Mouse (Mus musculus): ENCODE measurements at regions not wholly inside any gene's neighbourhood (a gene's known extent, or its start where the extent isn't known, plus 50 kb on each side); places are given as distances from the start of the nearest gene placed in this dataset.
"Not testable (repeated sequence)": the region's sequence is repeated elsewhere in the genome, so short reads cannot be mapped to it uniquely, and the experiment has no call there.

DNA sequence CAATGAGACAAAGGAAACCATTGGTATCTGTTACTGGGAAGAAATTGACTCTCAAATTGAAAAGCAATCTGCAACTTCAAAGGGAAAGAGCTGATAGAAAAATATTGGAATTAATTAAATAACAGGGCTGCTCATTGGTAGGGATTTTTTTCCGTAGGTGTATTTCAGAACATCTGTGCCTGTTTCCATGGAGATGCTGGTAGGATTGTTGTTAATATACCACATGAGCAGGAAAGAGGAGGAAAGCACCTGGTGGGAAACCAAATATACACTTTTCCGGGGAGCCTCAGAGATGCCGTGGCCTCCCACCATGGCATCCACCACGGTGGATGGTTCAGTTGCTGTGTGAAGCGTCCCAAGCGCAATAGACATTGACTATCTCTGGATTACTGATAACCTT, 428.0 kb upstream of the Sphkap start:
- DNase-seq (ENCODE audit: low read depth, low spot score) = no peak

- DNase-seq (ENCODE audit: low read depth, low spot score) = no peak
Observed at GRCm38 (mm10) chr1:83832946-83833345, 424.9 kb upstream of the Sphkap start.

GRCm38 (mm10) chr1:83831900-83832535, 424.0 kb upstream of the Sphkap start:
- DNase-seq (ENCODE audit: low read depth, low spot score) = no peak

GRCm38 (mm10) chr1:83830025-83830645, 422.1 kb upstream of the Sphkap start:
- no peak for DNase-seq (ENCODE audit: low read depth, low spot score)

DNA sequence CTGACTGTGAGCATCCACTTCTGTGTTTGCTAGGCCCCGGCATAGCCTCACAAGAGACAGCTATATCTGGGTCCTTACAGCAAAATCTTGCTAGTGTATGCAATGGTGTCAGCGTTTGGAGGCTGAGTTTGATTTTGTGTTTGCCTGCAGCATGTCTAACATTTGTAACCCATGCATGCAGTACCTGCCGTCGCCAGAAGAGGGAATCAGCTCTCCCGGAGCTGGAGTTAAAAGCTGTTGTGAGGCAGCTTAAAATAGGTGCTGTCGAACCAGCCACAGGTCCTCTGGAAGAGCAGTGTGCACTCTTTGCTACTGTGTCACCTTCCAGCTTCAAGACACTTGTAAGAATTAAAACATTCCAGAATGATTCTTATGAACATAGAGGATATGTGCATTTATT, 403.2 kb upstream of the Sphkap start:
- not testable (repeated sequence) for DNase-seq (ENCODE audit: low read depth, low spot score)

DNA sequence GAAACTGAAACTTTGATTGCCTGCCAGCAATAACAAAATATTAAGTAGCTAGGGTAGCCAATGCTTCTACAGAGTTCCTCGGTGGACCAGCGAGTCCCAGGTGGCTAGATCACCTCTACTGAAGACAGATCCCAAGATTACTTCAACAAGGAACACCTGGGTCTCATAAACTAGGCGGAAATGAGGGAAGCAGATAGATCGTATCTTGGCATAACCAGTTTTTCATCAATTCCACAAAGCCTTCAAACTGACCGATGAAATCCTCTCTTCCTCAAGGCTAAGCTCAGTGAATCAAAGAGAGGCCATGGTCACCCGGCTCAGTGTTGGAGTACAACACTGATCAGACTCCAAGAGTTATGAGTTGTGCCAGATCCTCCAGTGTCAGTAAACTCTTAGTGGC, 400.4 kb upstream of the Sphkap start:
- no peak for DNase-seq (ENCODE audit: low read depth, low spot score)

DNA sequence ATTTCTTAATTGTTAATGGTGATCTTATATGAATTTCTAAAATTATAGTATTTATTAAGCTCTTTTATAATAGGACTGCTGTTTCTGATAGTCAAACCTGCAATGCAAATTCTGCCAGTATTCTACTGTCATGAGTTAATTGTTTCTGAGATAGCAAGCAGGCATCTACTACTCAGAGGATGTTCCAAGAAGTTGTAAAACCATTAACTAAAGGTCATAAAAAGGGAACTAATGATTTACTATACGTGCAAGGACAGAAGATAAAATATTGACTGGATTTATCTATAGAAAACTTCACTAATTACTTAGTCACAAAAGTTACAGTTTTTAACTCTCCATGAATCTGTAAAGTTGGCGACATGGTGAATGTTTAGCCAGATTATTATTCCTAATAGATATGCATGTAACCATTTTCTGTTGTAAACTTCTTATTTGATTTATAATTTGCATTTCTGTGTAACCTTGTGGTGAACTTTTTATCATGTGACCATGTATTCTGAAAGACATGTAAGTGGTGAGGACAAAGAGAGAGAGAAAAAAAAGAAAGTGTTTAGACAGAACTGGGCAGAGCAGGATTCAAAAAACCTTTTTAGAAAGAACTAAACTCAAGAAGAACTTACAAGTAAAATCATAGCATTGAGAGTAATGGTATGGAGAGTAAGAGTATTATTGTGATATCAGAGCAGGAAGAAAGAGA, 395.5 kb upstream of the Sphkap start:
- DNase-seq (ENCODE audit: low read depth, low spot score) = no peak

DNA sequence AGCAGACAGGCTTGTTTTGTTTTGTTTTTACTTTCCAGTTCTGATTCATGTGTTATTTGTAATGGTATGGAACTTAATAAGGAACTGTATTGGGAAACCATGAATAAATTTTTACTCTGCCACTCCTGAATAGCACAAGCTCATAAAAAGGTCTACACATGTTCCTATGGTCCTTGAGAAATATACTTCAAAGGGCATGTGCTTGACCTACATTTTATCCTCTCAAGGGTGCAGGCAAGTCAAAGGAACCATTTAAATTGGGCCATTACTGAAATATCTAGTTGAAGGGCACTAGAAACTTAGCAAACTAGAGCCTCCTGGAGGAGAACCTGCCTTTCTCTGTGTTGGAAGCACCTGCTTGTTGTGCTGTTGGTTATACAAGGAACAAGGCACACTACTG, 393.8 kb upstream of the Sphkap start:
- DNase-seq (ENCODE audit: low read depth, low spot score) = no peak

DNA sequence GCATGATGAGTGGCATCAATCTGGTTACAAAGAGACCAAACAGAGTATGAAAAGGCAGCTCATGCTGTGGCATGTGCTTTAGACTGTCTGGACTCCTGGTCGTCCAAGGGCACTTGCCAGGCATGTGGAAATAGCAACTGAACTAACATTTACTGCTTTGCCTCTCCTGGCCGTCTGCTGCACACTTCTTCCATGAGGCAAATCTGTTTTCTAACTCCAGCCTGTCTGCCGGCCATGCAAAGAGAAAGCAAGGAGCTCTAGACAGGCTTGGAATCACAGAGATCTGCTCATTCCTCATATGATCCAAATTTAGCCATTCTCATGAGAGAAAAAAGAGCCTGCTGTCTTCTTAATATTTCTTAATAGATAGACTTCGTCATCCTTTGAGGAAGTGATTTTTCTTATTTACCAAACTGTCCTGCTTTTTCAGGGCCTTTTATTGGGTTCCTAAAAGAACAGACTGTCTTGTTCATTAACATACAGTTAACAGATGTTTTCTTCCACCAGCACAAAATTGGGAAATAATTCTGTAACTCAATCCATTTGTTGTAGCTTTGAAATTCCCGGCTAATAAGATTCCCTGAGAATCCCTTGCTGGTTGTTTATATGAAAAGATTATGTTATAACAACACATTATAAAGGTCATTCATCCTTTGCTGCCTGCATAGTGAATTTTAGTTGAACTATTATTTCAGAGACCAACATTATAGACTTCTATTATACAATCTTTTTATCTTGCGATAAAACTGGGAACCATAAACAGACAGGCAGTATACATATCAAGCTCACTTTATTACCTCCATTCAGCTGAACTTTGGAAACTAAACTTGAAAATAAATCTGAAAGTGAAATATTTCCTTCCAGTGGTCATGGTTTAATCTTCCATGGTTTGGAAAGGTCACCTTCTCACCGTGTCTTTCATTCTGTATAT, 389.2 kb upstream of the Sphkap start:
- peak; percentile 52 for DNase-seq (ENCODE audit: low read depth, low spot score)

DNA sequence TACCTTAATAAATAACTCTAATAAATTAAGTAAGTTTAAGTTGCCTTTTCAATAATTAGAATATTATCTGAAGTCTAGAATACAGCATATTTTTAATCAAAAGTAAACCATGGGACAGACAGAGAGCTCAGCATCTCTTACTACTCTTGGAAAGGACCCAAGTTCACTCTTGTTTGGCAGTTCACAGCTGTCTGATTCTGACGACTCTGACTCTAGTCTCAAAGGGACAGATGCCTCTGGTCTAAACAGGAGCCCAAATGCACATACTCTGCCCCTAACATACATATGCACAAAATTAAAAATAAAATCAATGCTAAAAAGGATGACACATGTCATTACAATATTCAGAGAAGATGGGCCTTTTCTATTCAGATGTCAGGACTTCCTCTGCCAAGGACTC, 369.2 kb upstream of the Sphkap start:
- DNase-seq (ENCODE audit: low read depth, low spot score) = no peak

GRCm38 (mm10) chr1:83771160-83771559, 363.2 kb upstream of the Sphkap start:
- DNase-seq (ENCODE audit: low read depth, low spot score) = peak; percentile 38

- peak; percentile 13 for DNase-seq (ENCODE audit: low read depth, low spot score)
Observed at GRCm38 (mm10) chr1:83761499-83761898, 353.5 kb upstream of the Sphkap start.

DNA sequence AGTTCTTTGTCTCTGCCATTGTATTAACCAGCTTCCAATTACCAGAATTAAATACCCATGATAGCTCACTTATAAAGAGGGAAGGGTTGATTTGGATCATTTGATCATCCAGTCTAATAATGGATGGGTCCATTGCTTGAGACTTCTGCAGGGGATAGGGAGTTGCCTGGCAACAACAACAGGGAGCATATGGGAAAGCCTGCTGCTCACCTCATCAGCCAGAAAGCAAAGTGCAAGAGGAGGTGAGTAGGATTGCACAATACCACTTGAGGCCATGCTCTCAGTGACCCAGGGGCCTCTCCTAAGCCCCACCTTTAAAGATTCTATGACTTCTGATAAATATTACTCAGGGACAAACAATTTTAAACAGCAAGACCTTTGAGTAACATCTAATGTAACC, 348.9 kb upstream of the Sphkap start:
- DNase-seq (ENCODE audit: low read depth, low spot score) = no peak

DNA sequence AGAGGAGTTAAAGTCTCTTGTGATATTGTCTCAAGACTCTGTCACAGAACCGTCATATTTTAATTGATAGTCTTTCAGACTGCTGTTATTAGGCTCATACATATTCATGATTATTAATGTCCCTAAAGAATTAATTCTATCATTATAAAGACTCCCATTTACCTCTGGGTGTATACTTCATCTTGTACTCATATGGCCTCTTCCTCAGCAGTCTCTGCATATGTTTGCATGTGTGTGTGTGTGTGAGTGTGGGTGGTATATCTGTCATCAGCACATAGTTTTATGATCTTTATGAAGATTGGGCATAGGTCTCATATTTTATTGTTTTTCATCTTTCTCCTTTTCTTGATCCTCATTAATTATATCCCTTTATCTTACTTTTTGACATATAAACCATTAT, 347.3 kb upstream of the Sphkap start:
- no peak for DNase-seq (ENCODE audit: low read depth, low spot score)

DNA sequence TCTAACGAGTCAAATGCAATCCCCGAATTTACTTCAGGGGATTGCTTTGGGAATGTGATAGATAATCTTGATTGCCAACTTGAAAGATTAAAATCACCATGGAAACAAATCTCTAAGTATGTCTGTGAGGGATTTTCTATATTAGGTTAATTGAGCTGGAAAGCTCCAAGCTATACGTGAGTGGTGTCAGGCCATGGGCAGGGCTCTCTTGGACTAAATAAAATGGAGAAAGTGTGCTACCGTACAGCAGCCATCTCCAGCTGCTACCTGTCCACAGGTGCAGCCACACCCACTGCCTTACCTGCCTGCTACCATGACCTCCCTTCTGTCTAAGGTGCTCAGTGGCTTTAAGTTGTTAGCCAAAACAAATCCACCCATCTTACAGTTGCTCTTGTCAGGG, 345.0 kb upstream of the Sphkap start:
- DNase-seq (ENCODE audit: low read depth, low spot score) = no peak

- no peak for DNase-seq (ENCODE audit: low read depth, low spot score)
Observed at GRCm38 (mm10) chr1:83748974-83749373, 341.0 kb upstream of the Sphkap start.

DNA sequence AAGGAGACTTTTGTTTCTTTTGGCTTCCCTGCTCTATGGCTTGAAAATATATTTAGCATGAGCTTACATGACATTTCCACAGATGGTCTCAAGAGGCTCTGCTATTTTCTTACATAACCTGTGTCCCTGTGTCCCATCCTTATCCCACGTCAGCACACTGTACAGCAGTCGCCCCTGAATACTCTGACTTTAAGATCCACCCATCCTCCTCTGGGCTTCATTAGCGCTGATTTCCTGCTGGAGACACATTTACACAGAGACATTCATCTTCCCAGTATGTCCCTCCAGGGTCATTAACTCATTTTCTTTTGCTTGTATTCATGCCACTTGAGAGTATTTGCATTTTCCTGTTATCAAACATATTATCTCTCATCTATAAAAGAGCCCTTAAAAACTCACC, 340.1 kb upstream of the Sphkap start:
- DNase-seq (ENCODE audit: low read depth, low spot score) = peak; percentile 30

DNA sequence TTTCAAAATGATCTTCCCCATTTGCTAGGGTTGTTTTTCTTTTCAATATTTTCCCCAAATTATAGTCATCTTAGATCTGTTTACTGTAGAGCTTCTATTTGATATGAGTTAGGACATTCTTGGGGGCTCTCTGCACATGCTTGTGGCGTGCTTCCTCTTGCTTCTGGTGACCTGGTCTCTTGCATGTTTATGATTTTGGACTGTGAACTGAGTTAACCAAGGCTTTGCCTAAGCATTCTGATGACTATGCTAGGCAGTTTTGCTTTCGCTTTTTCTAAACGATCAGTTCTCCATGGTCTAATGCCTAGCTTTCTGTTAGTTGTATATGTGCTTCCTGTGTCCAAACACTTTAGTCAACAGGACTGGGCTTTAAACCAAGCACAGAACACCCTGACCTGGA, 339.4 kb upstream of the Sphkap start:
- no peak for DNase-seq (ENCODE audit: low read depth, low spot score)

DNA sequence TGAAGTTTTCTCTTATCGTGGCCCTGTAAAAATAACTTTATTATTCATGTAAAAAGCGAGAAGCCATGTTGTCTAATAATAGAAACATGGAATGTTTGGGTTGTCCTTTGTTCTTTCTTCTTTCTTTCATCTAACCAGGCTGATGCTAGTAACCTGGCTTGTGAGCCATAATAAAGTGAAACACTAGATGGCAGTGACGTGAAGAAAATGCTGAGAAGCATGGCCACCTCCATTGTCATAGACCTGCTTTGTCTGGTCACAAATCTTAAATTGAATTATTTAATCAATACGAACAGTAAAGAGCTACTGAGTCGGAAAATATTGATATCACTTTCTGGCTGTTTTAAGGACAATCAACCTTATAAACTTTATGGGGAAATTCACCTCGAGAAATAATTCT, 338.0 kb upstream of the Sphkap start:
- DNase-seq (ENCODE audit: low read depth, low spot score) = no peak

- no peak for DNase-seq (ENCODE audit: low read depth, low spot score)
Observed at GRCm38 (mm10) chr1:83736428-83737117, 328.6 kb upstream of the Sphkap start.

DNA sequence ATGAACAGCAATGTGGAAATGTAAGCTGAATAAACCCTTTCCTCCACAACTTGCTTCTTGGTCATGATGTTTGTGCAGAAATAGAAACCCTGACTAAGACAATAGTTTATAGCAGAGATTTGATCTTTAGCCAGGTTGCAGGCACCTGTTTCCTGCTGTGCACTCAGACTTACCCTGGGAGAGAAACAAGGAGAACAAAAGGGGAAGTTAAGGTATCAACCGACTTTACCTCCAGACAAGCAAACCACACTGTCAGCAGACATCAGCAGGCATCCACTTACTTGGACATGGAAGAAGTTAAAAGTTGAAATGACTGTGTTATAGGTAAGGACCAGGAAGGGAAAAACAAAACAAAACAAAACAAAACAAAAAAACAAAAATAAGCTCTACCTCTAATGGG, 323.7 kb upstream of the Sphkap start:
- no peak for DNase-seq (ENCODE audit: low read depth, low spot score)
